Mouse (Mus musculus): ENCODE results near the gene Zcchc14.
A peak's percentile ranks its signal among the peaks of the same experiment; 100 is the strongest.

Gene Zcchc14

GRCm38 (mm10) chr8:121585159-121585825, 67.4 kb downstream of the Zcchc14 start:
- peak; percentile 98 for DNase-seq (ENCODE audit: low spot score)

- no peak for DNase-seq (ENCODE audit: low spot score)
These were observed 68.0 kb downstream of the Zcchc14 start for GRCm38 (mm10) chr8:121584730-121585129.

GRCm38 (mm10) chr8:121583653-121584052, 69.0 kb downstream of the Zcchc14 start:
- DNase-seq (ENCODE audit: low spot score), result no peak

GRCm38 (mm10) chr8:121580465-121580864, 72.2 kb downstream of the Zcchc14 start:
- no peak for DNase-seq (ENCODE audit: low spot score)

- DNase-seq (ENCODE audit: low spot score), result peak; percentile 85
These were observed 73.8 kb downstream of the Zcchc14 start, which contains the start of gene Fbxo31 for GRCm38 (mm10) chr8:121578676-121579451. TSS of gene Fbxo31 (minus strand) at chr8:121578806.

GRCm38 (mm10) chr8:121577751-121578675, 74.7 kb downstream of the Zcchc14 start:
- DNase-seq (ENCODE audit: low spot score), result no peak

- DNase-seq (ENCODE audit: low spot score), result no peak
These were observed 77.0 kb downstream of the Zcchc14 start for GRCm38 (mm10) chr8:121575661-121576060.

GRCm38 (mm10) chr8:121573275-121573674, 79.4 kb downstream of the Zcchc14 start:
- DNase-seq (ENCODE audit: low spot score), result peak; percentile 23

GRCm38 (mm10) chr8:121572121-121572520, 80.6 kb downstream of the Zcchc14 start:
- DNase-seq (ENCODE audit: low spot score), result no peak

GRCm38 (mm10) chr8:121570801-121571200, 81.9 kb downstream of the Zcchc14 start:
- DNase-seq (ENCODE audit: low spot score), result no peak

GRCm38 (mm10) chr8:121570335-121570734, 82.4 kb downstream of the Zcchc14 start:
- DNase-seq (ENCODE audit: low spot score), result no peak

- no peak for DNase-seq (ENCODE audit: low spot score)
These were observed 84.4 kb downstream of the Zcchc14 start for GRCm38 (mm10) chr8:121568321-121568720.

- no peak for DNase-seq (ENCODE audit: low spot score)
These were observed 89.0 kb downstream of the Zcchc14 start for GRCm38 (mm10) chr8:121563701-121564100.

GRCm38 (mm10) chr8:121562941-121563351, 89.8 kb downstream of the Zcchc14 start:
- DNase-seq (ENCODE audit: low spot score), result no peak

GRCm38 (mm10) chr8:121561636-121562345, 90.9 kb downstream of the Zcchc14 start:
- no peak for DNase-seq (ENCODE audit: low spot score)

- DNase-seq (ENCODE audit: low spot score), result no peak
These were observed 92.1 kb downstream of the Zcchc14 start for GRCm38 (mm10) chr8:121560432-121561100.

GRCm38 (mm10) chr8:121559801-121560200, 92.9 kb downstream of the Zcchc14 start:
- no peak for DNase-seq (ENCODE audit: low spot score)

- no peak for DNase-seq (ENCODE audit: low spot score)
These were observed 94.2 kb downstream of the Zcchc14 start for GRCm38 (mm10) chr8:121558538-121558937.

- DNase-seq (ENCODE audit: low spot score), result no peak
These were observed 95.0 kb downstream of the Zcchc14 start for GRCm38 (mm10) chr8:121557746-121558145.

- DNase-seq (ENCODE audit: low spot score), result no peak
These were observed 98.7 kb downstream of the Zcchc14 start for GRCm38 (mm10) chr8:121553831-121554475.

Measured in spleen, adult 12 weeks (tissue).